Mouse (Mus musculus): ENCODE results near the gene 4933405O20Rik. TPM values are rescaled to one million over a fixed set of nuclear protein-coding genes. Genes with fewer than 3 reads are reported as not detected.

4933405O20Rik gene
- total RNA-seq (2023; ENCODE audit: inconsistent age) = not detected in 4 replicates

DNA sequence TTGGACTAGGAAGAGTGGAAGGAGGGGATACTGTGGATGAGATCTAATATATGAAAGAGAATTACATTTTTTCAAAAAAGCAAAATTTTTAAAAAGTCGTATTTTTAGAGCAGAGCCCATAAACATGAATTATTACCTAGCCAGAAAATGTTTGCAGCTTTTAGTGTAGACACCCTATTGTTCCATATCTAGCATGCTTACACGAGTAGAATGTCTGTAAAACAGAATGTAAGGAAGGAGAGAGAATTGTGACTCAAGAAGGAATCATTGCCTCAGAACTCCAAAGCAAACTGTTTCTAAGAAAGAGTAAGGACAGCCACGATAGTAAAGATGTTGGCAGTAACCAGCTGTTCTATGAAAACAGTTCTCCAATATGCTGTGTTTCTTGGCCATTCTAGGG lies at the start of gene 4933405O20Rik:
TSS of gene 4933405O20Rik (plus strand) at position 301 of the 400 bp plus-strand sequence.

